Mouse (Mus musculus) telencephalon, adult 2 months (tissue): ENCODE measurements around the gene Cnot2.

ENCODE experiments used
- DNase-seq: peaks from one replicate; pipeline ENCODE4 v3.0.0-alpha.2; 2011; ENCODE audit warnings: low read depth, low spot score

Gene Cnot2

DNA sequence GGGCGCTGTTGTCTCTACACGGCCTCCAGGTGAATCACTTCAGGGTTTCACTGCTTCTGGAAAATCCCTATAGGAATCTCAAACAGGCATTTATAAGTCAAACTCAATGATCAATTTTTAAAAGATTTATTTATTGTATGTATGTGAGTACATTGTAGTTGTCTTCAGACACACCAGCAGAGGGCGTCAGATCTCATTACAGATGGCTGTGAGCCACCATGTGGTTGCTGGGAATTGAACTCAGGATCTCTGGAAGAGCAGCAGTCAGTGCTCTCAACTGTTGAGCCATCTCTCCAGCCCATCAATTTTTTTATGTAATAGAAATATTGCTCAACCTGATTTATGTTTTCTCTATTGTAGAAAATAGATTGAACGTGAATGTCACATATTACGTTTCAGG, 100.3 kb downstream of the Cnot2 start:
- no peak for DNase-seq

DNA sequence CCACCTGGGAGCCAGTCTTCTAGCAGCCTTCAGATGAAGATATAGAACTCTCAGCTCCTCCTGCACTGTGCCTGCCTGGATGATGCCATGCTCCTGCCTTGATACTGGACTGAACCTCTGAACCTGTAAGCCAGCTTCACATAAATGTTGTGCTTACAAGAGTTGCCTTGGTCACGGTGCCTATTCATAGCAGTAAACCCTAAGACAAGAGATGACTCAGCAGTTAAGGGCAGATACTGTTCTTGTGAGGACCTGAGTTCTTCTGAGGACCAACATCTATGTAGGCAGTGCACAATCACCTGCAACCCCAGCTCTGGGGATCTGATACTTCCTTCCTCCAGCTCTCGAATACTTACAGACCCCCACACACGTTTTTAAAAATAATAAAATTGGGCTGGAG, 104.8 kb downstream of the Cnot2 start:
- no peak for DNase-seq

DNA sequence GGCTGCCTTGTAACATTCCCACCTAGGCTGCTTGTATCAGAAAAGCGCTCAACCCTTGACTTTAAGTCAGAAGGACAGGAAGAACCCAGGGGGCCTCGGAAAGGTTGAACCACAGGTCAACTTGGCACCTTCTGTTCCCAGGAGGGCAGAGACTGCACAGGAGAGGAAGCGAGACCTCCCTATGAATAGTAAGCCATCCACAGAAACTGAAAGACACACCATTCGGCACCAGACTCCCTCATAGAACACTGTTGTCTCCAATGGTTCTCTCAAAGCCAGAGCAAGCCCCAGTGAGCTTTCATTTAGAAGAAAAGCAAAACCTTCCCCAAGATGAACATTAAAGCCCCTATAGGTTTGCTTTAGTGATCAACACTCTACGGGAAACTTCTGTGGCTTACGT, 105.6 kb downstream of the Cnot2 start:
- no peak for DNase-seq

DNA sequence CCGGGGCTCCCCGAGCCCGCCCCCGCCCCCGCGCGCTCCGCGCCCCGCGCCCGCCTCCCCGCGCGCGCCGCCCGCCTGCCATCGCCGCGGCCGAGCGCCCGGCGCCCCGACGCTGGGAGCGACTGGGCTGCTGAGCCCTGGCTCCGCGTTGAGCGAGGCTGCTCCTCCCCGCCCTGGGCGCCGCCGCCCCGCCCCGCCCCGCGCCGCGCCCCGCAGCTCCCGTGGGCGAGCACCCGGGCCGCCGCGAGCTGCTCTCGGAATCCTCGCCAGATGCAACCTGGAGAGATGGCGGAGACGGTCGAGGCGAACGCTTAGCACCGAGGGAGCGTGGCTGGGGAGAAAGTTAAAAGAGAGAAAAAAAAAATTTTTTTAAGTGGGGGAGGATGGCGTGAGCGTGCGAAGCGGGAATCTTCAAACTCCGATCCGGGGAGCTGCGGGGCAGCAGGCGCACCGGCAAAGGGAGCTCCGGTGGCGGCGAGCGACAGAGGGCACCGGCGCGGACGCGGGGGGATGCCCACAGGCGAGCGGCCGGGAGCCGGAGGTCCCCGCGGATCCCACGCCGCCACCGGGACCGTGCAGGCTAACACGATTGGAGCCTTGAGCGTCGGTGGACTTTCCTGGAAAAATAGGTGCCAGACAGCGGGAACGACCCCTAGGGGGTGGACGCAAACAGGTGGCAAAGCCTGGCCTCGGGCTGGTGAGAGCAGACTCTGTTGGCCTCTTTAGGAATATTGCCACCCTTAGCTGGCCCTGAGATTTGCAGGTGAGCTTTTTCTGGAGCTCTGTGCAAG, 107.4 kb downstream of the Cnot2 start, which contains the start of gene Kcnmb4:
TSS of gene Kcnmb4 (minus strand) at position 120 of the 791 bp plus-strand sequence.
- DNase-seq, result no peak

DNA sequence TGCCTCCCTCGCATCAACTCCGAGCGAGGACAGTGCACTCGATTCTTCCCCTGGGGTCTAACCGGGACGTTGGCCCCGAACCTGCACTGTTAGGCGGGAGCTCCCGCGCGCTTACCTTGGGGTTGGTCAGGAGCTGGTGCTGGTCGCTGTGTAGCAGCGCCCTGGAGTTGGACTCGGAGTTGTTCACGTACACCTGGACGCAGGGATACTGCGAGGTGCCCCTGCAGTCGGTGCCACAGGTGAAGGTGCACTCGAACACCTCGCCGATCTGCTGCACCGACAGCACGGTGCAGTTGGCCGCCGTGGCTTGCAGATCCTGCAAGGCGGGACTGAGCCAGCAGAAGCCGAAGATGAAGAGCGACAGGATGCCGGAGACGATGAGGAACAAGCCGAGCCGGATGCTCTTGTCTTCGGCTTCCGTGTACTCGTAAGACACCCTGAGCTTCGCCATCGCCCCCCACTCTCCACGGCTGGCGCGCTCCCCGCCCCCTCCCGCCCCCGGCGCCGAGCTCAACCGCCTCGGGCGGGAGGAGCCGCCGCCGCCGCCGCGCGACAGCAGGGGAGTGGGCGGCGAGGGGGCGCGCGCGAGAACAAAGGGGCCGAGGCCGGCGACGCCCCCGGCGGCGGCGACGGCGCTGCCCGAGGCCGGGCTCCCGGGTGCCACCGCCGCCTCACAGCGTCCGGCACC, 108.1 kb downstream of the Cnot2 start:
- DNase-seq, result no peak

DNA sequence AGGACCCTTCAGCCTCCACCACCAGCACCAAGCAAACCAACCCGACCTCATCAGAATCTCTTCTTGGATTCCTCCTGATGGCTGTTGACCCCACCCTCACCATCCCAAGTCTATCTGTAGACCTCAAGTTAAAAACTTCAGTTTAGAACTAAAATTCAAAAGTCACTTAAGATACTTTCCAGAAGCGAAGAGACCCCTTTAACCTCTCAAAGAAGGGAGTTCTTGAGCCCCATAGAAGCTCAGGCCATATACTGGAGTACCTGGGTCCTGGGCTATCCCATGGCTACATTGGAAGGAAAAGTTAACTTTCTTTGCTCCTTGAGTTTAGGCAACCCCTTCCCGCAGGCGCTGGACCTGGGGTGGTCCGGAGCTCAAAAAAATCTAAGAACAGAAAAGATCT, 108.7 kb downstream of the Cnot2 start:
- no peak for DNase-seq

DNA sequence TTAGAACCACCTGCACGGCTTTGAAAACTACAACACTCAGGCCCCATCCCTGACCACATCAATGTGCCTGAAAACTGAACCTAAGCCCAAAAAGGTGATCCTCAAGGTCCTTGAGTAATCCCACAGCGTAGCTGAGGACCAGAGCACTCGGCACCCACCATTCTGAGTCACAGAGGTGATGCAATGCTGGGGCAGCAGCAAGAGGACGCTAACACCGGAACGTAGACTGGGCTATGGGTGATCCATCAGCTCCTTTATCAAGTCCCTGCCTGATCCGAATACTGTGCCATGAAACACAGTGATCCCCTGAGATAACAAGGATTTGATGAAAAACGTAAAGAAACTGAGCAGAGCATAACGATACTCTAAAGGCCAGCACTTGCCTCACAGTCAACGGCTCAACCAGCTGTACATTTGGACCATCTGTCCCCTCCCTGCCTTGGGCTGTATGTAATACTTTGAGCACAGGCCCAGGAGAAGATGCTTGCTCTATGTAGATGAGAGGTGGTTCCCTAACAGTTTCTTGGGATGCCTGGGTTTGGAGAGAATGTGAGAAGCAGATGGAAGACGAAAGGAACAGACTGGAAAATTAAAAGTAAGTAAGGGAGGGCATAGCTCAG, 110.9 kb downstream of the Cnot2 start:
- no peak for DNase-seq

DNA sequence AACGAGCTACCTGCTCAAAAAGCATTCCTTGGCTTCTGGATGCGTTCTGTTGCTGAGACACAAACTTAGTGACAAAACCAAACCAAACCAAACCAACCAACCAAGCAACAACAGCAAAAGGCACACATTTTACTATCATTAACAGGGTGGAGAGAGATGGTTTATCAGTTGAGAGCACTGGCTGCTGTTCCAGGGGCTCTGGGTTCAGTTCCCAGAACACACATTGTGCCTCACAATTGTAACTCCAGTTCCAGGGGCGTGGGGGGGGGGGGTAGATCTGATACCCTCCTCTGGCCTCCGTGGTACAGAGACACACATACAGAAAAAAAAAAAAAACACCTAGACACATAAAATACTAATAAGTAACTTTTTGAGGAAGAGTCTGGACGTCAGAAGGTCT, 113.2 kb downstream of the Cnot2 start:
- no peak for DNase-seq

DNA sequence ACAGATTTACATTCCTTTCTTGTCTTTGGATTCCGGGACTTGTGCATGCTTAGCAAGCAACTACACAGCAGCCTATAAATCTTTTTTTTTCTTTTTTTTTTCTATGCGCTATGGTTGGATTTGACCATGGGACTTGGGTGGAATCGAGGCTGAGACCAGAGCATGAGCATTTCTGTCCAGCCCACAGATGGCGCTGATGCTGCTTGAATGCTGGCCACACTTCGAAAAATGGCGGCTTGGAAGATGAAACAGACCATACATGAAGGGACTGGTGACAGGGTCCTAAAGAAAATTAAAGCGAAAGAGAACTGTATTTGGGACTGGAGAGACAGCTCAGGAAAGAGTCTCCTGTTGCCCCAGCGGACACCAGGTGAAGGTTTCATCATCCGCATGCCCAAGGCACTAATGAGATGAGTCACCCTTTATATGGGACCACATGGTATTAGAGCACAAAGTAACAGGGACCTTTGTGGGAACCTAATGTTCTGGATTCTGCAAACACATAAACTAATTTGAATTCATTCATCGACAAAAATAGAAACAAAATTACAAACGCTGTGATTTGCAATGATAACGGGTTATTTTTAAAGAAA, 117.5 kb downstream of the Cnot2 start:
- DNase-seq, result no peak

DNA sequence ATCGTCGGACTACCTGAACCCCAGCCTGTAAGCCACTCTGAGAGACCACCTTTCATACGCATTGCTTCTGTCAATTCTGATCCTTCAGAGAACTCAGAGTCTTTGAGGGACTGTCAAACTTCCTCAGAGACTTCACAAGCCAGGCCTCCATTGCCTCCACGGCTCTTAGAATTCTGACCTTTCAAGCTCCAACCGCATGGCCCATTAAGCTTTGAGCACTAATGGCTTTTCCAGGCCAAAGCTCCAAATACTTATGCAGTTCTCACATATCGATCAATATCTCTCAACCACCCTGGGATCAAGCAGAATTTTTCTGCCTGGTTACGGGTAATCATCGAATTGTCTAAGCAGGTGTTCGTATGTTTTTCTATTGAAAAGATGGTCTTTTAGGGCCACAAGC, 119.9 kb downstream of the Cnot2 start:
- no peak for DNase-seq

DNA sequence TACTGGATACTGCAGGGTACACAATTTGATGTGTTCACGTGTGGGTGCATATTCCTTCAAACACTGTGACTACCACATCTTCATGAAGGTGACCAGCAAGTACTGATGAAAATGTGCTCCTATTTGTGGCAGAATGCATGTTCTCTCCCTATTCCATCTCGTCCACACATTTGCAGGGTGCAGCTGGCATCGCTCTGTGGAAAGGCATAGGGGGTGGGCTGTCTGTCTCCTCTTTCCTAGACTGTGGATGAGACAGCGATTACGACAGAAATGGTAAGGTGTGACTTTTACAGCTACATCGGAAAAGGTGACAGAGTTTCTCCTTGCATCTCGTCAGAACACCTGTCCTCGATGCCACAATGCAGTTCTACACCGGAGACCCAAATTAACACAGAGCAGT, 122.5 kb downstream of the Cnot2 start:
- no peak for DNase-seq

DNA sequence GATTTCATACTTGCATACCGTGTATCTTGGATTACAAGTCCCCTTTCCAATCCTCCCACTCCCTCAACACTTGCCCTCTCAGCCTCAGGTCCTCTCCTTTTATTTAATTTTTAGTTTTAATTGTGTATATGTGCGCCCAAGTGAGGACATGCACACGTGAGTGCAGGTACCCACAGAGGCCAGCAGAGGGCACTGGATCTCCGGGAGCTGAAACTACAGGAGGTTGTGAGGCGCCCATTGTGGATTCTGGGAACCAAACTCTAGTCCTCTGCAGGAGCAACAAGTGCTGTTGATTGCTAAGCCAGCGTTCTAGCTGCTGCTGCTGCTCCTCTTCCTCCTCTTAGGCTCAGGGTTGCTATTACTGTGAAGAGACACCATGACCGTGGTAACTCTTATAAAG, 128.5 kb downstream of the Cnot2 start:
- no peak for DNase-seq

DNA sequence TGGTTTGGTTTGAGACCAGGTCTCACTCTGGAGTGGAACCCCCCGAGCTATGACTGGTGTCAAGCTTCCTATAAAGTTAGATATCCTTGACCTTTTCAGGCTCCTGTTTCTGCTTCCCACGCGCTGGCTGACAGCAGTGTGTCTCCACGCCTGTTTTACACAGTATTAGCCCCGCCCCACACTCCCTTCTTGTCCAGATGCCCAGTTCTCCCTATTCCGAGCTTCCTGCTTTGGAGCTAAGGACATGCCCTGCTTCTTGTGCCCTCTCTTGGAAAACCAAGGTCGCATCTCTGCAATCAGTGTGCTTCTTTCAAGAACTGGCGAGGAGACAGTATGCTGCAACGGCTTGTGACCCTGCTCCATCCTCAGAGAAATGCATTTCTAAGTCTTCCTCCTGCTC, 130.7 kb downstream of the Cnot2 start:
- no peak for DNase-seq

DNA sequence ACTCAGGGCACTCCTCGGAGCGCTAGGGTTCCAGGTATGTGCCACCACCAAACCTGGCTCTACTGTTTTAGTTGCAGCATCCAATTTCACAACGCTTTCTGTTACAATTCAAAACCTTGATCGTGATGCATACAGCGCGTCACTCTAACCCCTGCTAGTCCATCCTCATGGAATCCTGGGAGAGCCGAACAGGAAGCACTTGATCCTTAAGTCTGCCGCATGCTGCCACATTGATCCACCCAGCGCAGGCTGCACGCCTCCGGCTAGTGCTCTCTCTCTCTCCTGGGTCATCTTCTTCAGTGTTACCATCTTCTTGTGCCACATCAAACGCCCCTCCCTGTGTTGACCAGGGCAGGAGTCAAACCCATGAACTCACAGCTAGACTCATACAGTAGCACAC, 133.1 kb downstream of the Cnot2 start:
- no peak for DNase-seq

DNA sequence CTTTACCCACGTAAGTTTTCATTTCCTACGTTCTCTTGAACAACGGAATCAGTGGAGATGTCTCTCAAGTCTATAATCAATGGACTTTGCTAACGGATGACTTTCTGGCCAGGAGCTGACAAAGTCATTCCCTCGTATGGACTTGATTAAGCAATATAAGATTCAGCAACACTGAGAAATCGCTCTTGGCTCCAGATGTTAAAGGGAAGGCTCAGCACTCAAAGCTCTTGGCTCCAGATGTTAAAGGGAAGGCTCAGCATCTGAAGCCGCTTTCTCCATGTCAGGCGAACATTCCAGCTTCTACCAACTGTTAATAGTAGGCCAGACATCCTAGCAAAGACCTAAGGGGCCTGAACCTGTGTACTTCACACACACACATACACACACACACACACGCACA, 134.1 kb downstream of the Cnot2 start:
- DNase-seq, result no peak

DNA sequence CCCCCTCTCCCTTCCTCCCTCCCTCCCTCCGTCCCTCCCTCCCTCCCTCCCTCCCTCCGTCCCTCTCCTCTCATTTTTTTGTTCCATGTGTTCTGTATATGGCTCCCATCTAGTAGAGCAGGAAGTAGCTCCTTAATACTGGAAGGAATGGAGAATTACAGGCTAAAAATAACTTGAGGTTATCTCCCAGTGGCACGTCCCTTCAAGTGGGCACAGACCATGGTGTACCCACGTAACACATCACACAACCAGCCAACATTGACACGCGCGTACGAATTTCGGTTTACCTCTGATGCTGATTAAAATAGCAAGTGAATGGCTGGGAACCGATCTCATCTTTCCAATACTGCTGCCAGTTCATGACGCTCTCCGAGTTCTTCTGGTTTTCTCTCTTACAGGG, 135.3 kb downstream of the Cnot2 start:
- no peak for DNase-seq

DNA sequence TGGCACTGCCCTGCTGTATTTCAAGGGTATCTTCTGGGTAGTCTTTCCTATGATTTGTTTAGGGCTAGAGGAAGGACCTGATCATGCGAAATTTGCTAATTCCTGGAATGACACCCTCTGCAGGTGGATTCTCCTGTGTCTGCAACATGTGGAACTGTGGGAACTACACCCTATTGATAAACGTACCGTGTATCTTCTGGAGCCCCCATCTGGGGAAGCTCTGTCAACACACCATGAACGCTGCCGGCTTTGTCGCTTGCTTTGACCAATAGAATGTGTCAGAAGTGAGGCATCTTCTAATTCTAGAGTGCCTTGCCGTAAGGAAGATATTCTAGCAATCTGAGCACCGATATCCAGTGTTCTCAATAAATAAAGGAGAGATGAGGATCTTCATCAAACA, 136.5 kb downstream of the Cnot2 start:
- no peak for DNase-seq

DNA sequence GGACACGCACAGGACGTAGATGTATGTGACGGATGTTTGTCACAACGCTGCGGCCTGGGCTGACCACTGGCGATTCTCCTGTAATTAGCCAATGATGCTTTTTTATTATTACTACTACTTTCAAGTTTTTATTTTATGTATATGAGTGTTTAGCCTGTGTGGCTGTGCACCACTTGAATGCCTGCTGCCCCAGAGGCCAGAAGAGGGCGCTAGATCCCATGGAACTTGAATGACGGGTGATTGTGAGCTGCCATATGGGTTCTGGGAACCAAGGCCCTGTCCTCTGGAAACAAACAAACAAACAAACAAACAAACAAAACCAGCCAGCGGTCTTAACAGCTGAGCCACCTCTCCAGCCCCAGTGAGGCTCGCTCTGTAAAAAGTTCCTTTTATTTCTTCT, 136.9 kb downstream of the Cnot2 start:
- no peak for DNase-seq

DNA sequence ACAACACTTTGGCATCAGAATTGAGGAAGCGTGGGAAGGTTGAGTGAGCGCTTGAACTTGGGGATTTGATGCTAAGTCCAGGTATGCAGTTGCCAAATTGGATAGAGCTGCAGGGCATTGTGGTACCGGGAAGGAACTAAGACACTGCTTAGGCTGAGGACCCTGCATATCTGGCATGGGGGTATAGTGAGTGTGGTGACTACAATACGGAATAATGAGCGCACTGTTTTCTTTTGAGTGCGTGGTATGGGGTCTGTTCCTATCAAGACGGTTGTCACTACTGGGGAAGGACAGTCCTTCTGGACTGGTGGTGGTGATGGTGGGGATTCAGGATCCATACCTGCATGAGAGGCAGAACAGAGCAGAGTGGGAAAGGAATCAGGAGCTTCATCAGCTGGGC, 140.4 kb downstream of the Cnot2 start:
- no peak for DNase-seq

DNA sequence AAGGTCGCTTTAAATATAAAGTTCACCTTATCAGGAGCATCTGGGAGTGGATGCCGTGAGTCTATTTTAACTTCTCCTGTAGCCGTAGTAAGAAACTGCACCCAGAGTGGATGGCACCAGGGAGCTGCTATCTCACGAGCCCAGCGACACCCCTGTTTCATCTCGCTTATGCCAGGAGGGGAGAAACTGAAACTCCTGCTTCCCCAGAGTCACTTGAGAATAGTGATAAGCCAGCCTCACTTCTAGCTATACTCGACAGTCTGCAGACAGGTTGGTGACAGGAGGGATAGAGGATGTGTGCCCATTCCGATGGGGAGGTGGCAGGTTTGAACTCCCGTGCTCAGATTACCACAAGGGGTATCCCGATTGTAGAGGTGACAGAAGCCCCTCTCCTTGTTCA, 141.2 kb downstream of the Cnot2 start:
- no peak for DNase-seq

DNA sequence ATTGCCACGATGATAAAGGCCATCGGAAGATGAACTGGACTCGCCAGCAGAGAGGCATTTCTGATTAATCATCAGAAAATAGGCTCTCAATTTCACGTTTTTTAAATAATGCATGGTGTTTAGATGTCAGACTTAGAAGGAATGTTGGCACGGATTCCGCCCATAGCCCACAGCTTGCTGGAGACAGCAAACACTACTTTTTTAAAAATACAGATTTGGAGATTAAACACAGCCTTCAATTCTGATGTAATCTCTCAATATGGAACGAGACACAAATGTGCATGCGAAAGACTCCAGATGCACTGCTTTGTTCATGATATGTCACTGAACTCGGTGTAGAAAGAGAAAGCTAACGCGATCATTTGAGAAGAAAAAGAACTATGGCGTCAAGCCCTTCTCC, 145.9 kb downstream of the Cnot2 start:
- peak; percentile 57 for DNase-seq
